Mouse (Mus musculus) stomach, embryonic 16.5 days (tissue): ENCODE measurements around the gene Rundc3a. TPM values are rescaled to one million over a fixed set of nuclear protein-coding genes. Genes with fewer than 3 reads are reported as not detected.
"Not testable (repeated sequence)": the region's sequence is repeated elsewhere in the genome, so short reads cannot be mapped to it uniquely, and the experiment has no call there.

Experiments
- ATAC-seq: fragments of 200-750 bp; cut with Nextera tagmentation; 2 replicates; pipeline ENCODE4 v1.8.0; 2017; ENCODE audit warnings: moderate number of reproducible peaks, moderate TSS enrichment; ENCODE audit not compliant: insufficient read depth, low FRiP score
- H3K27ac ChIP-seq: fragments of 300-500 bp; sonication (generic); 2 replicates; pipeline ENCODE4 v1.5.1; 2014; ENCODE audit warnings: low read length
- H3K27me3 ChIP-seq: fragments of 300-500 bp; sonication (generic); 2 replicates; pipeline ENCODE4 v1.6.1; 2014; ENCODE audit warnings: low read length, control low read depth, mixed read lengths; ENCODE audit not compliant: control insufficient read depth, insufficient read depth
- H3K36me3 ChIP-seq: fragments of 300-500 bp; sonication (generic); 2 replicates; pipeline ENCODE4 v1.6.1; 2014; ENCODE audit warnings: low read length; ENCODE audit not compliant: control insufficient read depth, insufficient read depth
- H3K4me1 ChIP-seq: fragments of 300-500 bp; sonication (generic); 2 replicates; pipeline ENCODE4 v1.6.1; 2014; ENCODE audit warnings: low read length, control low read depth, mixed read lengths; ENCODE audit not compliant: control insufficient read depth, insufficient read depth
- H3K4me2 ChIP-seq: fragments of 300-500 bp; sonication (generic); 2 replicates; pipeline ENCODE4 v1.6.1; 2014; ENCODE audit warnings: low read depth, low read length, mixed read lengths
- H3K4me3 ChIP-seq: fragments of 300-500 bp; sonication (generic); replicated peaks from 2 replicates; pipeline ENCODE4 v1.5.1; 2014; ENCODE audit warnings: mild to moderate bottlenecking, low read length
- H3K9ac ChIP-seq: fragments of 300-500 bp; sonication (generic); 2 replicates; pipeline ENCODE4 v1.6.1; 2014; ENCODE audit warnings: low read length
- H3K9me3 ChIP-seq: fragments of 300-500 bp; sonication (generic); replicated peaks from 2 replicates; pipeline ENCODE4 v1.6.1; 2016; ENCODE audit warnings: low read length, control low read depth; ENCODE audit not compliant: control insufficient read depth
- WGBS: fragments of 180-500 bp; shearing (Covaris S2); extraction: QIAGEN DNeasy Blood & Tissue Kit; methylation state at CpG from one replicate; pipeline ENCODE4 v1.1.7; 2014; 5-methylcytosine and 5-hydroxymethylcytosine counted together
- polyA plus RNA-seq: library from polyadenylated mRNA; unstranded; fragments of >200 nt; fragmentation: Nextera tagmentation; extraction: Ambion mirVana; gene quantifications from 2 replicates; pipeline ENCODE4 v1.2.1, GENCODE M21; 2015

Rundc3a gene
- polyA plus RNA-seq, 1 experiment from 2014 or later = 7.6 TPM

DNA sequence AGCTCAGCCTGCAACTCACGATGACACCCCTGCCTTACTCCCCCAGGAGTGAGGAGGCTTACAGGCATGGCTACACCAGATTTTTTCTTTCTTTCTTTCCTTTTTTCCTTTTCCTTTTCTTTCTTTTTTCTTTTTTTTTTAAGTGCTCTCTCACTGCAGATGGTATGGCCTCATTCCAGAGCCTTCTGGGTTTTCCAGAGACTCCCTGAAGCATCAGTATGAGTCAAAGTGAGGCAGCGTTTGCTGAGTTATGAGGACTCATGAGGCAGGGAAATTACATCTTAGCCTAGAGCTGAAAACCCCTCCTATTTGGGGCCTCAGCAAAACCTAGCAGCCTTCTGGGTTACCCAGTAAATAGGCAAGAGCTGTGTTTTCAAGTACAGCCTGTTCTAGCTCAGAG, 8.8 kb upstream of the Rundc3a start:
- Histone ChIP-seq H3K9me3 (no peaks in the 10 kb centered on the region), H3K27me3 (no peaks in the 10 kb centered on the region), H3K4me2 (no peak overlapping the region), H3K4me3 (no peak overlapping the region), H3K4me1 (no peaks in the 10 kb centered on the region), H3K27ac (no peak overlapping the region), H3K36me3 (no peaks in the 10 kb centered on the region), H3K9ac (no peak overlapping the region)
- no peak for ATAC-seq
- 61% methylated on average over 2 of the region's 2 CpGs for WGBS

DNA sequence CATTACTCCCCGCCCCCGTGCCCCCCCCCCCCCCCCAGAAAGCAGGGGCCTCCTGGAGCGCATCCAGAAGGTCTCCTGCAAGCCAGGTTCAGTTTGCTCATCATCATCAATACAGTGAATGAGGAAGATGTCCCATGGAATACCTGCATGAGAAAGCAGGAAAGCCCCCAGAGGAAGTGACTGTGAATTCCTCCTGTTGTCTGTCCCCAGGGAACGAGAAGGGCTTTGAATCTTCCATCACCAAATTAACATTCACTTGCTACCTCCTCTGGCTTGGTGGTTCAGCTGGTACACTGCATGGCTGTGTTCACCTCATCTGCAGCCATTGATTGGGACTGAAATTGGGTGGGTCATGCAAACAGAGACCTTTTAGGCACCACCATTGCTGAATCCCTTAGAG, 8.1 kb upstream of the Rundc3a start:
- no peak overlapping the region for H3K27ac ChIP-seq
- no peak overlapping the region for H3K4me2 ChIP-seq
- H3K27me3 ChIP-seq = no peaks in the 10 kb centered on the region
- no peaks in the 10 kb centered on the region for H3K36me3 ChIP-seq
- no peak for ATAC-seq
- H3K9me3 ChIP-seq = no peaks in the 10 kb centered on the region
- H3K4me1 ChIP-seq = no peaks in the 10 kb centered on the region
- whole genome bisulfite sequencing = 53% methylated on average over 4 of the region's 4 CpGs
- H3K4me3 ChIP-seq = no peak overlapping the region
- H3K9ac ChIP-seq = no peak overlapping the region

DNA sequence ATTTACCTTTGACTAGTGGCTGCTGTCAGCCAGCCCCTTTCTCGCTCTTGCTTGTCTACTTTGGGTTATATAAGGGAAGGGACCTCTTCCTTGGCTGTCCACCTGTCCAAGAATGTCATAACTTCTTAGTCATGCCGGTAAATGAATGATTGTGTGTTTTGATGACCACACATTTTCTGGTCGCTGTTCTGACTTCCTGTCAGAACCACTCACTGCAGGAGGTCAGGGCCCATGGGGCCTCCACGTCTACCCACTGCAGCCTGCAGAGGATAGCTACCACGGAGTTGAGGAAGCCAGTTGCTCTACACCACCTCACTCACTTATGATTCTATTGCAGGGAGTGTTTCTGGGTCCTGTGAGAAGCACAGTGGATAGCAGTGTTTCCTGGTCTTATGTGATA, 7.1 kb upstream of the Rundc3a start:
- 54% methylated on average over 5 of the region's 5 CpGs for WGBS
- H3K36me3 ChIP-seq = no peaks in the 10 kb centered on the region
- no peak overlapping the region for H3K4me3 ChIP-seq
- H3K9ac ChIP-seq = no peak overlapping the region
- H3K4me2 ChIP-seq = no peak overlapping the region
- H3K27me3 ChIP-seq = no peaks in the 10 kb centered on the region
- no peaks in the 10 kb centered on the region for H3K4me1 ChIP-seq
- H3K27ac ChIP-seq = no peak overlapping the region
- ATAC-seq = no peak
- H3K9me3 ChIP-seq = no peaks in the 10 kb centered on the region

GRCm38 (mm10) chr11:102389436-102389835, 3.8 kb upstream of the Rundc3a start:
- not testable (repeated sequence) for H3K27me3 ChIP-seq, H3K27ac ChIP-seq, H3K36me3 ChIP-seq, H3K4me2 ChIP-seq, H3K9me3 ChIP-seq, H3K9ac ChIP-seq, ATAC-seq, H3K4me3 ChIP-seq
- 80% methylated on average over 4 of the region's 5 CpGs for WGBS
- peaks cover 19% of the 10 kb centered on the region for H3K4me1 ChIP-seq

- Histone ChIP-seq H3K4me2 (peak overlapping the region; percentile 96), H3K27me3 (no peaks in the 10 kb centered on the region; the same call in 1 of the 2 replicates), H3K36me3 (no peaks in the 10 kb centered on the region), H3K9me3 (no peaks in the 10 kb centered on the region), H3K27ac (no peak overlapping the region), H3K4me3 (peak overlapping the region; percentile 47), H3K4me1 (peaks cover 19% of the 10 kb centered on the region), H3K9ac (no peak overlapping the region)
- peak; percentile 12; the same call in 1 of the 2 replicates for ATAC-seq
- WGBS = 18% methylated on average over 15 of the region's 15 CpGs
These were observed 564 bp upstream of the Rundc3a start for GRCm38 (mm10) chr11:102392441-102393237.

- Histone ChIP-seq H3K36me3 (no peaks in the 10 kb centered on the region), H3K4me1 (peaks cover 21% of the 10 kb centered on the region), H3K27me3 (peaks cover 2% of the 10 kb centered on the region; the same call in 1 of the 2 replicates), H3K4me3 (peak overlapping the region; percentile 47), H3K9ac (peak overlapping the region; percentile 55), H3K9me3 (no peaks in the 10 kb centered on the region), H3K4me2 (peak overlapping the region; percentile 96), H3K27ac (no peak overlapping the region)
- 10% methylated on average over 17 of the region's 17 CpGs for whole genome bisulfite sequencing
- no peak for ATAC-seq
These were observed 667 bp downstream of the Rundc3a start for GRCm38 (mm10) chr11:102393719-102394420.

DNA sequence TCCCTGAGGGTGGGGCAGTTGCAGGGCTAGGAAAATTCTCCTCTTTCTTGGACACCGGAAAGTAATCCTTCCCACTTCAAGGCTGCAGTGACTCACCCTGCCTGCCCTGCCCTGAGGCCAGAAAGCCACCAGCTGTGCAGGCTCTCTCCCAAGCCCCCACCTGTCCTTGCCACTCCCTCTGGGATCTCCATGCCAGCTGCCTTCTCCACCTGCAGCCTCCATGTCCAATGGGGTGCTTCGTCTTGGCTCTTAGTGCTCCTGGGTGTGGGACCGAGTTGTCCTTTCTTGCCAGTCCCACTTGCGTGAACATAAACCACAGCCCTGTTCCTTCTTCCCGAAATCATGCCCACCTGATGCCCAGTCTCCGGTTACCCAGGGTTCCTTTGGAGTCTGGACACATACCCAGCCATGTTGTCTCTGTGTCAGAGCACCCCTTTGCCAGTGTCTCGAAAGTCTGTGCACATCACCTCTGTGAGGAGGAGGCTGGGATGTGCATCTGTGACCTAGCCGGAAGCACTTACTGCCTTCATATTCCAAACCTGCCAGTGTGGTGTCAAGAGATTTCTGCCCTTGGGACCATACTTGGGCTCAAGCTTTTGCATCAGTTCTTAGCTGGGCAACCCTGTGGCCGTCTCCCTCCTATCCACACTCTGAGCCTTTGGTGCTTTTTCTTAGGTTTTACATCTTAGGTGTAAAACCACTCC, 1.4 kb downstream of the Rundc3a start:
- H3K27ac ChIP-seq = no peak overlapping the region
- ATAC-seq = no peak
- no peak overlapping the region for H3K4me2 ChIP-seq
- H3K27me3 ChIP-seq = peaks cover 9% of the 10 kb centered on the region
- H3K4me1 ChIP-seq = peaks cover 26% of the 10 kb centered on the region
- no peak overlapping the region for H3K4me3 ChIP-seq
- no peak overlapping the region for H3K9ac ChIP-seq
- H3K9me3 ChIP-seq = no peaks in the 10 kb centered on the region
- WGBS = 79% methylated on average over 9 of the region's 9 CpGs
- H3K36me3 ChIP-seq = no peaks in the 10 kb centered on the region

DNA sequence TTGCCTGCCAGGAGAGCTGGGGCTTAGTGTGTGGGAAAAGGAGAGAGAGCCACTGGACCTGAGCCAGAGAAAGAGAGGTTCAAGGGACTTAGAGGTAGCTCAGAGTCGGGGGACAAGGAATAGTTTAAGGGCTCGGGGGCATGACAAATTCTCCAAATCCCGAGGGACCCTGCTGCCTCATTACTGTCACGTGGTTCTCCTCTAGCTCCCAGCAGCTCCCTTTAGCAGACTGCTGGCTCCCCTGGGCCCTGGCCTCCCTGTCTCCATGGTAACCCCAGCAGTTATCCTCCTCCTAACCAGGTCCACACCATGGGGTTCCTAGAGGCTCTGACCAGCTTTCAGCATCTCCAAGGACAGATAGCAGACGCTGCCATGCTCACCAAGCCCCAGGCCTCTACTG, 2.0 kb downstream of the Rundc3a start:
- no peak overlapping the region for H3K4me3 ChIP-seq
- no peak overlapping the region for H3K27ac ChIP-seq
- H3K4me2 ChIP-seq = no peak overlapping the region
- peaks cover 28% of the 10 kb centered on the region for H3K4me1 ChIP-seq
- no peak overlapping the region for H3K9ac ChIP-seq
- 20% methylated on average over 5 of the region's 5 CpGs for WGBS
- H3K9me3 ChIP-seq = no peaks in the 10 kb centered on the region
- no peak for ATAC-seq
- H3K36me3 ChIP-seq = no peaks in the 10 kb centered on the region
- H3K27me3 ChIP-seq = peaks cover 14% of the 10 kb centered on the region

DNA sequence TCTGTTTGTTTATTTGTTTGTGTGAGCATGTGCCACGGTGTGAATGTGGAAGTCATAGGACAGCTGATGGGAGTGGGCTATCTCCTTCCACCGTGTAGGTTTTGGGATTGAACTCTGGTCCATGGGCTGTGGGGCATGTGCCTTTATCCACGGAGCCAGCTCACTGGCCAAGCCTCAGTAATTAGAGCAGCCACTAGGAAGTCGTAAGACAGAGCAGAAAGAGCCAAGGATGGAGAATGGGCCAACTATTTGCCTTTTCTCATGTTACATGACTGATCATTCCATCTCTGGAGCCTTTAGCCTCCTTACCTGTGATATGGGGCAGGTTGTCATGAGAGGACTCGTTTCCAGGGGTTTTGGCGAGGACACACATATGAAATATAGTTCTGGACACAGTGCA, 3.1 kb downstream of the Rundc3a start:
- H3K4me1 ChIP-seq = peaks cover 28% of the 10 kb centered on the region
- no peak overlapping the region for H3K27ac ChIP-seq
- peaks cover 16% of the 10 kb centered on the region for H3K27me3 ChIP-seq
- H3K4me2 ChIP-seq = no peak overlapping the region
- 55% methylated on average over 6 of the region's 6 CpGs for WGBS
- no peak overlapping the region for H3K4me3 ChIP-seq
- no peaks in the 10 kb centered on the region for H3K36me3 ChIP-seq
- H3K9me3 ChIP-seq = no peaks in the 10 kb centered on the region
- no peak overlapping the region for H3K9ac ChIP-seq
- no peak for ATAC-seq
